Mouse (Mus musculus) lung, embryonic 15.5 days (tissue): ENCODE data around the gene Cpeb3. TPM values are rescaled to one million over a fixed set of nuclear protein-coding genes. Genes with fewer than 3 reads are reported as not detected.

ENCODE experiments used
- ATAC-seq: fragments of 200-750 bp; cut with Nextera tagmentation; 2 replicates; pipeline ENCODE4 v1.8.0; 2017; ENCODE audit warnings: moderate number of reproducible peaks, borderline replicate concordance; ENCODE audit not compliant: low FRiP score, low TSS enrichment; ENCODE audit errors: extremely low read depth
- H3K27ac ChIP-seq: fragments of 300-500 bp; sonication (generic); 2 replicates; pipeline ENCODE4 v1.5.1; 2015; ENCODE audit warnings: moderate library complexity, mild to moderate bottlenecking, inconsistent platforms
- H3K27me3 ChIP-seq: fragments of 300-500 bp; sonication (generic); 2 replicates; pipeline ENCODE4 v1.6.1; 2015; ENCODE audit warnings: inconsistent platforms
- H3K36me3 ChIP-seq: fragments of 300-500 bp; sonication (generic); 2 replicates; pipeline ENCODE4 v1.6.1; 2015; ENCODE audit warnings: inconsistent platforms
- H3K4me1 ChIP-seq: fragments of 300-500 bp; sonication (generic); 2 replicates; pipeline ENCODE4 v1.6.1; 2015; ENCODE audit warnings: inconsistent platforms
- H3K4me2 ChIP-seq: fragments of 300-500 bp; sonication (generic); 2 replicates; pipeline ENCODE4 v1.6.1; 2015; ENCODE audit warnings: inconsistent platforms, mild to moderate bottlenecking, moderate library complexity
- H3K4me3 ChIP-seq: fragments of 300-500 bp; sonication (generic); 2 replicates; pipeline ENCODE4 v1.5.1; 2015; ENCODE audit warnings: mild to moderate bottlenecking, inconsistent platforms
- H3K9ac ChIP-seq: fragments of 300-500 bp; sonication (generic); 2 replicates; pipeline ENCODE4 v1.6.1; 2015; ENCODE audit warnings: inconsistent platforms
- H3K9me3 ChIP-seq: fragments of 300-500 bp; sonication (generic); 2 replicates; pipeline ENCODE4 v1.6.1; 2016; ENCODE audit warnings: inconsistent platforms
- WGBS: fragments of 180-500 bp; shearing (Covaris S2); methylation state at CpG from one replicate; pipeline ENCODE4 v1.1.7; 2015; 5-methylcytosine and 5-hydroxymethylcytosine counted together
- polyA plus RNA-seq: library from polyadenylated mRNA; unstranded; fragments of >200 nt; fragmentation: Nextera tagmentation; extraction: Ambion mirVana; gene quantifications from 2 replicates; pipeline ENCODE4 v1.2.1, GENCODE M21; 2015

Cpeb3 gene
- polyA plus RNA-seq: 0.87 and 1.0 TPM in 2 replicates

DNA sequence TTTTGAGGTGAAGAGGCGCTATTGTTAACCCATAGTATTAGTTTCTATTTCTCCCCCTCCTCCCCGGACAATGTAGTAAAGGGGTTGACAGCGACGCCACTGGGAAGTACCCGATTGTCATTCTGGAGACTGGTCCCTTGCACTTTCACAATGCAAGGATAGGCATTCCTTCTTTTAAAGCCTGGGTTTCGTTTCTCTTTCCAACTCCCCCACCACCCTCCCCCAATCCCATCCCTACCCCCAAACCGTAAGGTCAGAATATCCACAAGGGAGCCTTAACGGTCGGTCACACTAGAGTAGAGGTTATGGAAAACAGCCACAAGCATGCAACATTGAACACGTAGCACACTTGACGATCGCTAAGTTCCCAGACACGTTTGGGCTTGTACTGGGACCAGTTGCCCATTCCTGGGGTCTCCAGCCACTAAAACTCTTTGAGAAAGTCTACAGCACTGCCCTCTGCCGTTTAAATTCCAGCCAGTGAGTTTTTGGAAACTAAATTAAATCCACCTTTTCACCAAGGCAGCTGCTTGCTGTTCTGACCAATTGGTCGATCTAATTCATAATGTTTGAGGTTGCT is at the start of gene Cpeb3:
TSS of gene Cpeb3 (minus strand) at position 426 of the 580 bp plus-strand sequence.
- WGBS: 1% methylated on average over 15 of the region's 15 CpGs
- H3K4me3 ChIP-seq: peak within 1 kb of the TSS; percentile 95
- H3K36me3 ChIP-seq: peaks cover 20% of the 10 kb centered on the region
- H3K4me2 ChIP-seq: peak within 1 kb of the TSS; percentile 77
- no peaks in the 10 kb centered on the region for H3K9me3 ChIP-seq
- peak within 1 kb of the TSS; percentile 89 for H3K27ac ChIP-seq
- ATAC-seq: no peak
- H3K27me3 ChIP-seq: no peaks in the 10 kb centered on the region
- peaks cover 14% of the 10 kb centered on the region for H3K4me1 ChIP-seq
- peak within 1 kb of the TSS; percentile 99 for H3K9ac ChIP-seq

DNA sequence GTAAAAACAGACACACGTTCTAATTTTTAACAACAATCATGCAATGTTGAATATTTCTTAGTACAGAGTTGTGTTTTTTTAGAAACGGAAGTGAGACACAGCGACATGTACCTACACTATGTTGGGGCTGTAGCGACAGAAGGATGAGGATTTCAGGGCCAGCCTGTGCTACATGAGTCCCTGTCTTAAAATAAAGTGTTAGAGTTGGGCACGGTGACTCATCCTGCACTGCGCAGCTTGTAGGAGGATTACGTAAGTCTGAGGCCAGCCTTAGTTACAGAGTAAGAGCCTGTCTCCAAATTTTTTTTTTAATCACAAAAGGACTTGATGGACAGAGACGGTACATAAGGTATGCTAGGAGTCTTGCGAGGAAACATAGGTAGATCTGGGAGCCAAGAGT is 46.9 kb upstream of the Cpeb3 start:
- Histone ChIP-seq H3K4me1 (no peaks in the 10 kb centered on the region), H3K27ac (no peak overlapping the region), H3K9ac (no peak overlapping the region), H3K4me3 (no peak overlapping the region), H3K36me3 (no peaks in the 10 kb centered on the region), H3K4me2 (no peak overlapping the region), H3K9me3 (no peaks in the 10 kb centered on the region), H3K27me3 (no peaks in the 10 kb centered on the region)
- WGBS: 84% methylated on average over 9 of the region's 9 CpGs
- no peak for ATAC-seq

DNA sequence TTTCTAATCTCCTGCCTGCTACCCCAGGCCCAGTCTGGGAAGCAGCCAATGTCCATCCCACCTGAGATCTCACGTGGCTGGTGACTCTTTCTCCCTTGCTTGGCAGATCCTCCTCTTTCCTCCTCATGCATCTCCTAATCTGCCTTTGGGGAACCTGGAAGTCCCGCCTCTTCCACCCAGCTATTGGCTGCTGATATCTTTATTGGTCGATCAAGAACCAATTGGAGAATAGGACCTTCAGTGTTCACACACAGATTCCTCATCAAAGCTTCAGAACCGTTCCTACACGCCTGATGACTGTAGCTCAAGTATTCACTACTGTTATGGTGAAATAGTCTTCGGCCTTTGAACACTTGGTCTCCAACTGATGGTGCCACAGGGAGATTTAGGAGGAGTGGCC is 43.7 kb upstream of the Cpeb3 start:
- no peak overlapping the region for H3K9ac ChIP-seq
- H3K36me3 ChIP-seq: no peaks in the 10 kb centered on the region
- H3K4me1 ChIP-seq: no peaks in the 10 kb centered on the region
- WGBS: 52% methylated on average over 6 of the region's 6 CpGs
- ATAC-seq: no peak
- H3K4me2 ChIP-seq: no peak overlapping the region
- H3K4me3 ChIP-seq: no peak overlapping the region
- H3K9me3 ChIP-seq: no peaks in the 10 kb centered on the region
- no peaks in the 10 kb centered on the region for H3K27me3 ChIP-seq
- H3K27ac ChIP-seq: no peak overlapping the region

DNA sequence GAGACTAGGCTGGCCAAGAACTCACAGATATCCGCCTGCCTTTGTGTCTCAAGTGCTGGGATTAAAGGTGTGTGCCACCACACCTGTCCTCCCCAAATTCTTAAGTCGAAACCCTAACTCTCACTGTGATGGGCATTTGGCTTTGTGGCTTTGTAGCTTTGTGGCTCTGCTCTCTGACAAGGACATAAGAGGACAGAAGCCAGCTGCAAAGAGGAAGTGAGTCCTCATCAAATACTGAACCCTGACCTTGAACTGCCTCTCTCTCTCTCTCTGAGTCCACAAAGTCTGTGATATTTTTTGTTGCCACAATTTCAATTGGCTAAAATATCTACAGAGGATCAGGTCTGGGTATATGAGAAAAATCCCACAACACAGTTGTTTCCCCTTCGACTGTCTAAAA is 39.8 kb upstream of the Cpeb3 start:
- H3K9me3 ChIP-seq: no peaks in the 10 kb centered on the region
- 63% methylated on average over 3 of the region's 3 CpGs for WGBS
- H3K36me3 ChIP-seq: no peaks in the 10 kb centered on the region
- no peak overlapping the region for H3K27ac ChIP-seq
- no peak overlapping the region for H3K4me3 ChIP-seq
- H3K4me1 ChIP-seq: no peaks in the 10 kb centered on the region
- ATAC-seq: no peak
- no peaks in the 10 kb centered on the region for H3K27me3 ChIP-seq
- no peak overlapping the region for H3K4me2 ChIP-seq
- H3K9ac ChIP-seq: no peak overlapping the region

DNA sequence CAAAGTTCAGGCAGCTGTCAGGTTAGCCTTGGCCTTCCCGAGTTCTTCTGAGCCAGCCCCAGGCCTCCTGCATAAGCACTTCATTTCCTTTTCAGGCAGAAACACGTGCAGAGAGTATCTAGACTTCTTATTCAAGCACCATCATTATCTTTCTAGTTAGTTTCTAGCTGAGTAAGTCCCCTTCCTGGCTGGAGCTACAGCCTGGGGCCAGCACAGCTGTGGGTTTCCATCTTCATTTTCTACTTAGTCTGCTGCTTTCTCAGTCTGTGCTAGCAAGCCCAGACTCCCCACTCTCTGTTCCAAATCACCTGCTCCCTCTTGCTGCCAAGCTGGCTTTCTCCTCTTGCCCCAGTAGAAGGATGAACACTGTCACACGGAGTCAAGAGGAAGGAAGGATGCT is 38.5 kb upstream of the Cpeb3 start:
- H3K27ac ChIP-seq: no peak overlapping the region
- no peaks in the 10 kb centered on the region for H3K27me3 ChIP-seq
- H3K9ac ChIP-seq: no peak overlapping the region
- no peak for ATAC-seq
- no peaks in the 10 kb centered on the region for H3K9me3 ChIP-seq
- no peaks in the 10 kb centered on the region for H3K4me1 ChIP-seq
- H3K36me3 ChIP-seq: no peaks in the 10 kb centered on the region
- no peak overlapping the region for H3K4me2 ChIP-seq
- WGBS: 32% methylated on average over 3 of the region's 3 CpGs
- H3K4me3 ChIP-seq: no peak overlapping the region

DNA sequence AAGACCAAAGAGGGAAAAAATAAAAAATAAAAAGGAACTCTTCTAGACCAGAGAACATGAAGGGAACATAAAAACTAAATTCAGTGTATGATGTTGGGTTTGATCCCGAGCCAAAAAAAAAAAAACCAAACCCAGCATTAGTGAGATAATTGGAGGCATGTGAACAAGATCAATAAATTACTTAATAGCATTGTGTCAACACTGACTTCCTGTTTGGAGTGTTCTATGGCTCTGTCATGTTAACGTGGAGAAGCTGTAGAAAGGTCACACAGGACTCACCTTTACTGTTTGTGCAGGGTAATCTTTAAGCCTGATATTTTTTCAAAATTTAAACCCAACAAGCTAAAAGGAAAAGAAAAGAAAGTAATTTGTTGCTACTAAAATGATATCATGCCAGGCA is 34.3 kb upstream of the Cpeb3 start:
- Histone ChIP-seq H3K9me3 (no peaks in the 10 kb centered on the region), H3K4me1 (no peaks in the 10 kb centered on the region), H3K36me3 (no peaks in the 10 kb centered on the region), H3K27ac (no peak overlapping the region), H3K4me3 (no peak overlapping the region), H3K9ac (no peak overlapping the region), H3K4me2 (no peak overlapping the region), H3K27me3 (no peaks in the 10 kb centered on the region)
- no peak for ATAC-seq
- WGBS: 27% methylated on average over 2 of the region's 2 CpGs

DNA sequence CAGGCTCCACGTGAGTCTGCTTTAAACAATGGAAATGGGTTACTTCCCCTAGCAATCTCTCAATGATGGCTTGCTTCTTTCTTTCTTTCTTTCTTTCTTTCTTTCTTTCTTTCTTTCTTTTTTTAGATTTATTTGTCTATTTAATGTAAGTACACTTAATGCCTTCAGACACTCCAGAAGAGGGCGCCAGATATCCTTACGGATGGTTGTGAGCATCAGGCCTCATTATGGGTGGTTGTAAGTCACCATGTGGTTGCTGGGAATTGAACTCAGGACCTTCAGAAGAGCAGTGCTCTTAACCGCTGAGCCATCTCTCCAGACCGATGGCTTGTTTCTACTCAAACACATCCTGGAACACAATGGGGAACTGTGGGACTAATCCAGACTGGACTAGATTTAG is 32.8 kb upstream of the Cpeb3 start:
- Histone ChIP-seq H3K4me3 (no peak overlapping the region), H3K4me1 (no peaks in the 10 kb centered on the region), H3K4me2 (no peak overlapping the region), H3K9ac (no peak overlapping the region), H3K36me3 (no peaks in the 10 kb centered on the region), H3K9me3 (no peaks in the 10 kb centered on the region), H3K27me3 (peaks cover under 1% of the 10 kb centered on the region; the same call in 1 of the 2 replicates), H3K27ac (no peak overlapping the region)
- ATAC-seq: no peak
- WGBS: 61% methylated on average over 5 of the region's 5 CpGs

DNA sequence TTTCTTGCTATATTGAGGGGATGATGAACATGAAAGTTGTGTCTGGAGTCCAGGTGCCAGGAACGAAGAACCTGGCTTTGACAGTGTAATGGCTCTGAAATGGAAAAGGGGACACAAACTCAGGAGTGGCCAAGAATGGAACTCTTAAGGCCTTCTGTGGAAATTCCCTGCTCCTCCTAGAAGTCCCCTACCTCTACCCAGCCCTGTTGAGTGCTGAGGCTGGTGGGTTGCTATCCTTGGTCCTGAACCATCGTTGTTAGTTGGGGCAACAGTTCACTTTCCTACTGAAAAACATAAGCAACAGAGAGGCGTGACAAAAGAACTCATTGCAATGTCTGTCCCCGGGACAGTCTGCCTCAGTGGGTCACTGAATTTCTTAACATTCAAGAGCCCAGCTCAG is 30.7 kb upstream of the Cpeb3 start:
- no peak overlapping the region for H3K4me2 ChIP-seq
- ATAC-seq: no peak
- peaks cover 19% of the 10 kb centered on the region for H3K27me3 ChIP-seq
- no peaks in the 10 kb centered on the region for H3K36me3 ChIP-seq
- H3K9ac ChIP-seq: no peak overlapping the region
- H3K4me3 ChIP-seq: no peak overlapping the region
- no peak overlapping the region for H3K27ac ChIP-seq
- peaks cover under 1% of the 10 kb centered on the region; the same call in 1 of the 2 replicates for H3K4me1 ChIP-seq
- H3K9me3 ChIP-seq: no peaks in the 10 kb centered on the region
- 13% methylated on average over 4 of the region's 4 CpGs for WGBS

DNA sequence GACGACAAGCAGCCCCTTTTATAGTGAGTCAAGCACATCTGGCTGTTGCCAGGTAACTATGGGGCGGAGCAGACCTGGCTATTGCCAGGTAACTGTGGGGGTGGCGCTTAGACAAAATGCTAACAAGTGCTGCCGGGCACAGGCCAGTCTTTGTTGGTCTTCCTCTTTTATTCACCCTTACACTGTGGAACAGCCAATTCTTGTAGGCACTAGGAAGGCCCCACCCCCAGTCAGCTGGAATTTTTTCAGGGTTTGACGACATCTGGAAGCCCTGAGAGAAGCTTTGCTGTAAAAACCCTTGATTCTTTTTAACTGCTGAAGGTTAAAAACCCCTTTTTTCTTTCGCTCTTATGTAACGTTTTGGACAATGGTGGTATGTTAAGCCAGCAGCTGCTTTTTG is 30.2 kb upstream of the Cpeb3 start:
- H3K27ac ChIP-seq: no peak overlapping the region
- H3K9me3 ChIP-seq: no peaks in the 10 kb centered on the region
- no peaks in the 10 kb centered on the region for H3K36me3 ChIP-seq
- no peak overlapping the region for H3K4me3 ChIP-seq
- no peak overlapping the region for H3K4me2 ChIP-seq
- H3K27me3 ChIP-seq: peaks cover 24% of the 10 kb centered on the region
- ATAC-seq: no peak
- H3K4me1 ChIP-seq: peaks cover 5% of the 10 kb centered on the region
- no peak overlapping the region for H3K9ac ChIP-seq
- 15% methylated on average over 7 of the region's 7 CpGs for WGBS

DNA sequence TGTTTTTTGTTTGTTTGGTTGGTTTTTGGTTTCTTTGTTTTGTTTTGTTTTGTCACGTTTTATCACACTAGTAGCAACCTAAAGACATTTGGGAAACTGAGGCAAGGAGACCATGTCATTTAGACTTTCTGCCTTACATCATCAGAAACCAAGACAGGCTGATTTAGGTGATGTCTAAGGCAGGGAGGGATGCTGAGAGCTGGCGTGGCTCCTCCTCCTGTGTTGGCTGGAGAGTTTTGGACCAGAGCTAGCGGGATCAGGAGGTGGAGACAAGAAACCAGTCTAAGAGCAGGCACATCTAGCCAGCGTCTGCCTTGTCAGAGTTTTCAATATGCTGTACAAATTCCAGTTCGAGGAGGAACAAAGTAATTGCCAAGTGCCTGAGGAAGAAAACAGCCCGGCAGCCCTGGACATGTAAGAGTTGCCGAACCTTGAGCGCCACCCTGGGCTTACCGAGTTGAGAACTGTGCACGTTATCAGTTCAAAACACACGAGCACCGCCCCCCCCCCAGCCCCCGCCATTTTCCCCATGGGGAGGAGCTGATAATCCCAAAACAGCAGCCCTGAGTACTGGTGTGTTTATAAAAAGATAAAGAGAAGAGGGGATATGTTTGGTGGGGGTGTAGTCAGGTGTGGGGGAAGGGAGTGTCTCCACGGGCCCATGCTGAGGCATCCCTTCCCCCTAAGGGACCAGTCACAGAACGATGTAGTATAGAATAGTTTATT is 29.5 kb upstream of the Cpeb3 start:
- Histone ChIP-seq H3K27ac (no peak overlapping the region), H3K9ac (no peak overlapping the region), H3K9me3 (no peaks in the 10 kb centered on the region), H3K4me3 (no peak overlapping the region), H3K4me1 (peaks cover 7% of the 10 kb centered on the region), H3K27me3 (peaks cover 30% of the 10 kb centered on the region), H3K36me3 (no peaks in the 10 kb centered on the region), H3K4me2 (no peak overlapping the region)
- WGBS: 4% methylated on average over 15 of the region's 15 CpGs
- ATAC-seq: peak; percentile 56; the same call in 1 of the 2 replicates

DNA sequence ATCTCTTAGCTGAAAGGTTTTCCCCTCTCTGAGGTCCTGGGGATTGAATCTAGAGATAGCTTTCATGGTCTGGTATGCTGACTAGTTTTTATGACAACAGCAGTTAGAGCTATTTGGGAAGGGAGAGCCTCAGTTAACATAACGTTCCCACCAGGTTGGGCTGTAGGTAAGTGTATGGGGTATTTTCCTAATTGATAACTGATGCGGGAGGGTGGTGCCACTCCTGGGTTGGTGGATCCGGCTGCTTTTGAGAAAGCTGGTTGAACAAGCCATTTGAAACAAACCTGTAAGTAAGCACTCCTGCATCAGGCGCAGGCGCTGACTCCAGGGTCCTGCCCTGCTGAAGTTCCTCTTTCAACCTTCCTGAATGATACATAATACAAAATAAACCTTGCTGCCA is 28.9 kb upstream of the Cpeb3 start:
- peaks cover 7% of the 10 kb centered on the region for H3K4me1 ChIP-seq
- no peak overlapping the region for H3K4me2 ChIP-seq
- no peak overlapping the region for H3K4me3 ChIP-seq
- no peak overlapping the region for H3K9ac ChIP-seq
- H3K27ac ChIP-seq: no peak overlapping the region
- H3K36me3 ChIP-seq: no peaks in the 10 kb centered on the region
- peaks cover 33% of the 10 kb centered on the region for H3K27me3 ChIP-seq
- ATAC-seq: no peak
- no peaks in the 10 kb centered on the region for H3K9me3 ChIP-seq
- 47% methylated on average over 5 of the region's 5 CpGs for WGBS

DNA sequence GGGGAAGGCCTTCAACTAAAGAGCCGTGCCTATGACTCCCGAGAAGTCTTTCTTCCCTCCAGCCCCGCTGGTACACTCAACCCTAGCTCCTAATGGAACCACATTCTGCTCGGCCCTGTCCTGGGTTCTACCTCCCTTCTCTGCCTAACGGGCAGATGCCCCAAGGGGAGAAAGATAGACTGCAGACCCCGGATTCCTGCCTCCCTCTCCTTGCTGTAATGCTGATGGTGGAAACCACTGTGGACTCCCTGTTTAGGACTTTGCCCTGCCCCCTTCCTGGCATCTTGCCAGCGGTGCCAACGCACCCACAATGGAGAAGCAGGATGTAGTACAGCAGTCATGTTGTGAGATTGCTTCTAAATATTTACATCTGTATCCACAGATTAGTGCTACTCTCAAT is 27.4 kb upstream of the Cpeb3 start:
- ATAC-seq: no peak
- Histone ChIP-seq H3K27ac (no peak overlapping the region), H3K4me1 (peaks cover 7% of the 10 kb centered on the region), H3K9me3 (no peaks in the 10 kb centered on the region), H3K9ac (no peak overlapping the region), H3K36me3 (no peaks in the 10 kb centered on the region), H3K4me2 (no peak overlapping the region), H3K27me3 (peaks cover 33% of the 10 kb centered on the region), H3K4me3 (no peak overlapping the region)
- 51% methylated on average over 8 of the region's 8 CpGs for WGBS
